Mouse (Mus musculus): ENCODE data around the gene Aff3. TPM values are rescaled to one million over a fixed set of nuclear protein-coding genes. Genes with fewer than 3 reads are reported as not detected.

Gene Aff3
- polyA plus RNA-seq, 1 experiment from 2014 or later: 0.38 TPM

GRCm38 (mm10) chr1:38185517-38186226 lies 479.1 kb downstream of the Aff3 start:
- no peaks in the 10 kb centered on the region for H3K9me3 ChIP-seq (replicated peaks; ENCODE audit: control insufficient read depth, low read length)
- no peak overlapping the region for H3K4me2 ChIP-seq (ENCODE audit: low read depth, low read length)
- WGBS (ENCODE audit: insufficient replicate concordance): 43% methylated on average over 17 of the region's 17 CpGs
- H3K36me3 ChIP-seq (ENCODE audit: control insufficient read depth, insufficient read depth): no peaks in the 10 kb centered on the region
- no peaks in the 10 kb centered on the region for H3K27me3 ChIP-seq (ENCODE audit: control insufficient read depth, insufficient read depth, low read depth, low read length)
- no peak overlapping the region for H3K4me3 ChIP-seq (ENCODE audit: low read depth, low read length)
- H3K4me1 ChIP-seq (ENCODE audit: control insufficient read depth, low read depth, low read length): no peaks in the 10 kb centered on the region
- H3K27ac ChIP-seq (ENCODE audit: low read length): no peak overlapping the region
- no peak overlapping the region for H3K9ac ChIP-seq (ENCODE audit: low read depth, low read length)
- no peak for ATAC-seq (ENCODE audit: low read depth)

GRCm38 (mm10) chr1:38181020-38181550 lies 483.7 kb downstream of the Aff3 start:
- Histone ChIP-seq H3K36me3 (ENCODE audit: control insufficient read depth, insufficient read depth) (no peaks in the 10 kb centered on the region), H3K27me3 (ENCODE audit: control insufficient read depth, insufficient read depth, low read depth, low read length) (no peaks in the 10 kb centered on the region), H3K4me3 (ENCODE audit: low read depth, low read length) (no peak overlapping the region), H3K9me3 (replicated peaks; ENCODE audit: control insufficient read depth, low read length) (no peaks in the 10 kb centered on the region), H3K4me2 (ENCODE audit: low read depth, low read length) (no peak overlapping the region), H3K4me1 (ENCODE audit: control insufficient read depth, low read depth, low read length) (no peaks in the 10 kb centered on the region), H3K27ac (ENCODE audit: low read length) (no peak overlapping the region), H3K9ac (ENCODE audit: low read depth, low read length) (no peak overlapping the region)
- no peak for ATAC-seq (ENCODE audit: low read depth)
- WGBS (ENCODE audit: insufficient replicate concordance): 74% methylated on average over 15 of the region's 15 CpGs

GRCm38 (mm10) chr1:38178929-38179328 lies 485.8 kb downstream of the Aff3 start:
- no peak overlapping the region for H3K9ac ChIP-seq (ENCODE audit: low read depth, low read length)
- H3K9me3 ChIP-seq (replicated peaks; ENCODE audit: control insufficient read depth, low read length): no peaks in the 10 kb centered on the region
- no peak overlapping the region for H3K27ac ChIP-seq (ENCODE audit: low read length)
- ATAC-seq (ENCODE audit: low read depth): no peak
- H3K27me3 ChIP-seq (ENCODE audit: control insufficient read depth, insufficient read depth, low read depth, low read length): no peaks in the 10 kb centered on the region
- WGBS (ENCODE audit: insufficient replicate concordance): 71% methylated on average over 8 of the region's 8 CpGs
- no peak overlapping the region for H3K4me2 ChIP-seq (ENCODE audit: low read depth, low read length)
- H3K4me1 ChIP-seq (ENCODE audit: control insufficient read depth, low read depth, low read length): no peaks in the 10 kb centered on the region
- no peak overlapping the region for H3K4me3 ChIP-seq (ENCODE audit: low read depth, low read length)
- no peaks in the 10 kb centered on the region for H3K36me3 ChIP-seq (ENCODE audit: control insufficient read depth, insufficient read depth)

- no peak overlapping the region for H3K27ac ChIP-seq (ENCODE audit: low read length)
- peak; percentile 94 for ATAC-seq (ENCODE audit: low read depth)
- 57% methylated on average over 7 of the region's 7 CpGs for WGBS (ENCODE audit: insufficient replicate concordance)
- no peaks in the 10 kb centered on the region for H3K4me1 ChIP-seq (ENCODE audit: control insufficient read depth, low read depth, low read length)
- H3K4me2 ChIP-seq (ENCODE audit: low read depth, low read length): peak overlapping the region; percentile 5; the same call in 1 of the 2 replicates
- H3K27me3 ChIP-seq (ENCODE audit: control insufficient read depth, insufficient read depth, low read depth, low read length): no peaks in the 10 kb centered on the region
- H3K36me3 ChIP-seq (ENCODE audit: control insufficient read depth, insufficient read depth): no peaks in the 10 kb centered on the region
- H3K9ac ChIP-seq (ENCODE audit: low read depth, low read length): no peak overlapping the region
- H3K4me3 ChIP-seq (ENCODE audit: low read depth, low read length): no peak overlapping the region
- no peaks in the 10 kb centered on the region for H3K9me3 ChIP-seq (replicated peaks; ENCODE audit: control insufficient read depth, low read length)
Observed at GRCm38 (mm10) chr1:38176077-38176476, 488.7 kb downstream of the Aff3 start.

- Histone ChIP-seq H3K27ac (ENCODE audit: low read length) (no peak overlapping the region), H3K4me2 (ENCODE audit: low read depth, low read length) (no peak overlapping the region), H3K9me3 (replicated peaks; ENCODE audit: control insufficient read depth, low read length) (no peaks in the 10 kb centered on the region), H3K36me3 (ENCODE audit: control insufficient read depth, insufficient read depth) (no peaks in the 10 kb centered on the region), H3K4me3 (ENCODE audit: low read depth, low read length) (no peak overlapping the region), H3K4me1 (ENCODE audit: control insufficient read depth, low read depth, low read length) (no peaks in the 10 kb centered on the region), H3K9ac (ENCODE audit: low read depth, low read length) (no peak overlapping the region), H3K27me3 (ENCODE audit: control insufficient read depth, insufficient read depth, low read depth, low read length) (no peaks in the 10 kb centered on the region)
- 64% methylated on average over 4 of the region's 4 CpGs for WGBS (ENCODE audit: insufficient replicate concordance)
- no peak for ATAC-seq (ENCODE audit: low read depth)
Observed at GRCm38 (mm10) chr1:38171874-38172273, 492.9 kb downstream of the Aff3 start.

- Histone ChIP-seq H3K4me1 (ENCODE audit: control insufficient read depth, low read depth, low read length) (no peaks in the 10 kb centered on the region), H3K4me3 (ENCODE audit: low read depth, low read length) (no peak overlapping the region), H3K27ac (ENCODE audit: low read length) (no peak overlapping the region), H3K4me2 (ENCODE audit: low read depth, low read length) (no peak overlapping the region), H3K36me3 (ENCODE audit: control insufficient read depth, insufficient read depth) (no peaks in the 10 kb centered on the region), H3K9ac (ENCODE audit: low read depth, low read length) (no peak overlapping the region), H3K9me3 (replicated peaks; ENCODE audit: control insufficient read depth, low read length) (no peaks in the 10 kb centered on the region), H3K27me3 (ENCODE audit: control insufficient read depth, insufficient read depth, low read depth, low read length) (no peaks in the 10 kb centered on the region)
- WGBS (ENCODE audit: insufficient replicate concordance): 32% methylated on average over 2 of the region's 2 CpGs
- ATAC-seq (ENCODE audit: low read depth): no peak
Observed at GRCm38 (mm10) chr1:38165696-38166095, 499.1 kb downstream of the Aff3 start.

- no peaks in the 10 kb centered on the region for H3K27me3 ChIP-seq (ENCODE audit: control insufficient read depth, insufficient read depth, low read depth, low read length)
- H3K27ac ChIP-seq (ENCODE audit: low read length): no peak overlapping the region
- H3K9me3 ChIP-seq (replicated peaks; ENCODE audit: control insufficient read depth, low read length): no peaks in the 10 kb centered on the region
- ATAC-seq (ENCODE audit: low read depth): no peak
- no peak overlapping the region for H3K4me3 ChIP-seq (ENCODE audit: low read depth, low read length)
- 64% methylated on average over 5 of the region's 5 CpGs for WGBS (ENCODE audit: insufficient replicate concordance)
- no peak overlapping the region for H3K9ac ChIP-seq (ENCODE audit: low read depth, low read length)
- H3K36me3 ChIP-seq (ENCODE audit: control insufficient read depth, insufficient read depth): no peaks in the 10 kb centered on the region
- no peak overlapping the region for H3K4me2 ChIP-seq (ENCODE audit: low read depth, low read length)
- H3K4me1 ChIP-seq (ENCODE audit: control insufficient read depth, low read depth, low read length): no peaks in the 10 kb centered on the region
Observed at GRCm38 (mm10) chr1:38150086-38150485, 514.7 kb downstream of the Aff3 start.

GRCm38 (mm10) chr1:38146008-38146407 lies 518.7 kb downstream of the Aff3 start:
- ATAC-seq (ENCODE audit: low read depth): no peak
- Histone ChIP-seq H3K36me3 (ENCODE audit: control insufficient read depth, insufficient read depth) (no peaks in the 10 kb centered on the region), H3K4me3 (ENCODE audit: low read depth, low read length) (no peak overlapping the region), H3K4me2 (ENCODE audit: low read depth, low read length) (no peak overlapping the region), H3K27me3 (ENCODE audit: control insufficient read depth, insufficient read depth, low read depth, low read length) (no peaks in the 10 kb centered on the region), H3K9me3 (replicated peaks; ENCODE audit: control insufficient read depth, low read length) (no peaks in the 10 kb centered on the region), H3K9ac (ENCODE audit: low read depth, low read length) (no peak overlapping the region), H3K4me1 (ENCODE audit: control insufficient read depth, low read depth, low read length) (no peaks in the 10 kb centered on the region), H3K27ac (ENCODE audit: low read length) (no peak overlapping the region)
- 62% methylated on average over 4 of the region's 4 CpGs for WGBS (ENCODE audit: insufficient replicate concordance)

GRCm38 (mm10) chr1:38141371-38141770 lies 523.4 kb downstream of the Aff3 start:
- WGBS (ENCODE audit: insufficient replicate concordance): 39% methylated on average over 1 of the region's 1 CpGs
- no peak overlapping the region for H3K4me3 ChIP-seq (ENCODE audit: low read depth, low read length)

More at GRCm38 (mm10) chr1:38141371-38141770, 523.4 kb downstream of the Aff3 start:
- ATAC-seq (ENCODE audit: low read depth): no peak
- no peak overlapping the region for H3K27ac ChIP-seq (ENCODE audit: low read length)
- no peaks in the 10 kb centered on the region for H3K4me1 ChIP-seq (ENCODE audit: control insufficient read depth, low read depth, low read length)
- no peaks in the 10 kb centered on the region for H3K36me3 ChIP-seq (ENCODE audit: control insufficient read depth, insufficient read depth)
- no peak overlapping the region for H3K4me2 ChIP-seq (ENCODE audit: low read depth, low read length)
- no peaks in the 10 kb centered on the region for H3K9me3 ChIP-seq (replicated peaks; ENCODE audit: control insufficient read depth, low read length)
- H3K9ac ChIP-seq (ENCODE audit: low read depth, low read length): no peak overlapping the region
- H3K27me3 ChIP-seq (ENCODE audit: control insufficient read depth, insufficient read depth, low read depth, low read length): no peaks in the 10 kb centered on the region; the same call in 1 of the 2 replicates
